Mouse (Mus musculus) gastrocnemius, adult 2 months (tissue): ENCODE measurements around the gene Gstt2. TPM values are rescaled to one million over a fixed set of nuclear protein-coding genes. Genes with fewer than 3 reads are reported as not detected.

Experiments used
- DNase-seq: peaks from one replicate; pipeline ENCODE4 v3.0.0; 2022
- H3K27ac ChIP-seq: fragments of 200-600 bp; 2 replicates; pipeline ENCODE4 v1.8.1; 2022; ENCODE audit warnings: mild to moderate bottlenecking
- H3K4me3 ChIP-seq: fragments of 200-600 bp; 2 replicates; pipeline ENCODE4 v1.8.1; 2022; ENCODE audit warnings: mild to moderate bottlenecking, moderate library complexity
- CTCF ChIP-seq: fragments of 200-600 bp; IDR thresholded peaks from 2 replicates; pipeline ENCODE4 v1.8.1; 2022; ENCODE audit warnings: antibody characterized with exemption, mild to moderate bottlenecking, moderate library complexity
- intact Hi-C: fragments of 180-260 bp; cut with DNase I; formaldehyde crosslinking; loops from one replicate; pipeline ENCODE4 v1.15.1; 2025
- long read RNA-seq, 2 experiments: library from polyadenylated mRNA; stranded (forward); transcript quantifications; one replicate each; pipeline ENCODE4 v2.0.0; 2021
- total RNA-seq, 2 experiments: library from RNA; stranded (reverse); gene quantifications; 2 replicates each; pipeline ENCODE4 v1.2.3; 2021

Gene Gstt2
- 1 to 10 TPM; 2.3 to 4.2 TPM for total RNA-seq
- long read RNA-seq, experiment 1, partial matches to known transcripts = 0 of 4 reads
- long read RNA-seq, experiment 1, other reads (novel, unspliced or antisense) = 0 of 4 reads
- long read RNA-seq, experiment 2 = 0 reads

DNA sequence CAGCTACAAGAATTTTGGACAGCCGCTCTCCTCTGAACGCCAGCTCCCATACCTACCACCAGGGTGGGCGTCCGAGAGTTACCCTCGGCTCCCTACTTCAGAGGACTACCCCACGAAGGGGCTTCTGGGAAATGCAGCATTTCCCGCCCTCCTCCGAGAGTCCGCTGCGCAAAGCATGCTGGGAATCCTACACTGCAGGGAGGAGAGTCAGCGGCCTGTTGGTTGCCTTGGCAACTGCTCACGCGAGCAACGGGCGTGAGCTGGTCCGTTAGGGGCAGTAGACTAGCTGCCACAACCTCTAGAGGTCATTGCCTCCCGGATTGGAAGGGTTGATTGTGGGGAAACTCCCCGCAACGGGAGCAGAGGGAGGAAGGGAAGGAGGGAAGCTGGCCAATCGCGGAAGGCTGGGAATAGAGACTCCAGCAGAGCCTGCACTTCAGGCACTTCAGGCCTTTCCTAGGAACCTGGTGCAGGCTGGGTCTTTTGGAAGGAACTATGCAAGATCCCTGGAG, at the start of gene Gstt2:
Gene Gstt2, minus strand, starts transcription at position 177 of the 512 bp plus-strand sequence.
- intact Hi-C loops = no loop called here

GRCm38 (mm10) chr10:75884742-75885141, 47.5 kb upstream of the Gstt2 start:
- no peak overlapping the region for H3K4me3 ChIP-seq
- DNase-seq = no peak
- intact Hi-C loops = no loop called here
- H3K27ac ChIP-seq = no peak overlapping the region
- TF ChIP-seq CTCF = no peak

More for the DNA sequence above, at the start of gene Gstt2:
- Histone ChIP-seq H3K4me3 (peak within 1 kb of the TSS; percentile 81), H3K27ac (peak within 1 kb of the TSS; percentile 89)
- TF ChIP-seq CTCF = peak; percentile 43
- DNase-seq = peak; percentile 92

DNA sequence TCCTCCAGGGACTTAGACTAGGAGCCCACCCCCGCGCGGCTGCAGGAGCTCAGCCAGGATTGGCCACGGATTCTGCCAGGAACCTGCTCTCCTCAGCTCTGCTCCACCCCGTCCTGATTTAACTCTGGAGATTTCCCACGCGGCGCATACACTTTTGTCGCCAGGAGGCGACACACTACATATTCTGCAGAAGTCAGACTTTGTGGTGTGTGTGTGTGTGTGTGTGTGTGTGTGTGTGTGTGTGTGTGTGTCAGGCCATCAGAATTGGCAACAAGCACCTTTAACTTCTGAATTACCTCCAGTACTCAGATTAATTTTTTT, 46.0 kb upstream of the Gstt2 start:
- intact Hi-C loops = loop anchor here (1.0 kb wide), 1 partner anchor 68 kb away; no protein-coding TSS in a partner anchor
- 0 out of 2 replicates have a peak overlapping the region, but pooled peaks have one; percentile 28 for H3K27ac ChIP-seq
- TF ChIP-seq CTCF = peak; percentile 64
- DNase-seq = peak; percentile 84
- H3K4me3 ChIP-seq = peak overlapping the region; percentile 53

GRCm38 (mm10) chr10:75882433-75883231, 45.4 kb upstream of the Gstt2 start:
- H3K4me3 ChIP-seq = peak overlapping the region; percentile 53
- intact Hi-C loops = loop anchor here (1.0 kb wide), 1 partner anchor 69 kb away; no protein-coding TSS in a partner anchor
- no peak for TF ChIP-seq CTCF
- H3K27ac ChIP-seq = 0 out of 2 replicates have a peak overlapping the region, but pooled peaks have one; percentile 28
- DNase-seq = no peak

GRCm38 (mm10) chr10:75881578-75882432, 44.6 kb upstream of the Gstt2 start:
- intact Hi-C loops = no loop called here
- no peak for TF ChIP-seq CTCF
- Histone ChIP-seq H3K27ac (no peak overlapping the region), H3K4me3 (no peak overlapping the region)
- no peak for DNase-seq

- H3K4me3 ChIP-seq = no peak overlapping the region
- no peak overlapping the region for H3K27ac ChIP-seq
- no peak for DNase-seq
- TF ChIP-seq CTCF = no peak
- intact Hi-C loops = no loop called here
These were observed 43.8 kb upstream of the Gstt2 start for GRCm38 (mm10) chr10:75880771-75881577.

GRCm38 (mm10) chr10:75880351-75880750, 43.1 kb upstream of the Gstt2 start:
- no peak for DNase-seq
- no peak for TF ChIP-seq CTCF
- no peak overlapping the region for H3K27ac ChIP-seq
- no peak overlapping the region for H3K4me3 ChIP-seq
- intact Hi-C loops = no loop called here

DNA sequence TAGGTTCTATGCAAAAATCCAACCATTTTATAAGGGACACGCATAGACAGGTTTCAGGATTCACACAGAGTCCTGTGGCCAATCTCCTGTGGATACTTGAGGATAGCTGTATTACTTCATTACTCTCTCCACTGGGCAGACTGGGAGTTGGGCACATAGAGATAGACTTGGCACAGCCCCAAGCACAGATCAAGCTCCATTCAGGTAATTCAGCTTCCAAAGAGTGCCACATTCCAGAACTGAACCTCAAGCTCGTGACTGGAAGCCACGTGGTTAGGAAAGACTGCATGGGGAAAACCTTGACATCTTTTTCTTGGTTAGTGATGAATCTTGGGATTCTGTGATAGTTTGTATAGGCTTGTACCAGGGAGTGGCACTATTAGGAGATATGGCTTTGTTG, 41.6 kb upstream of the Gstt2 start:
- no peak overlapping the region for H3K4me3 ChIP-seq
- no peak overlapping the region for H3K27ac ChIP-seq
- no peak for TF ChIP-seq CTCF
- intact Hi-C loops = no loop called here
- no peak for DNase-seq

DNA sequence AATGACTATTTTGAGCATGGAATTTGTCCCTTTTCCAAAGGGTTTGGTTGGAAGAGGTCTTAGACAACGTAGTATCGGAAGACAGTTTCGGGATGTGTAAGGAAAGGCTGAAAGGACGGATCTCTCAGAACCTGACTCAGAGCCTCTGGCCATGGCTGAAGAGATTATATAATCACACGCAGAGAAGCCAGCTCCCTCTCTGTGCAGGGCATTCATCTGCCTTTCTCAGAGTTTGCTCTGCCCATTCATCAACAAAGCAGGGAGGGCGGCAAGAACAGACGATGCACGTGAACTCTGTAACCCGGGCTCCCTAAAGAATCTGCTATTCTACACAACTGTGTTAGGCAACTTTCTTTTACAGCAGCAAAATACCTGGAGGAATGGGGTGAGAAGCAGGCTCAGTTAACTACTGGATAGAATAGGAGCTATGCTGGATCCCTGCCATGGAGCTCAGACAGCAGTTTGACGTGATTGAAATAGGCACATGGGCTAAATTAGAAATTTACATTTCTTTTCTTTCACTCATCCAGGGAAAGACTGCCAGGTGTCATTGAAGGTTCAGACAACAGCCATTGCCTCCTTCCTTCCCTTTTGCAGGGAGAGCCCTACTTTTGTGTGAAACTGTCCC, 36.4 kb upstream of the Gstt2 start:
- DNase-seq = no peak
- peak overlapping the region; percentile 70 for H3K27ac ChIP-seq
- TF ChIP-seq CTCF = no peak
- intact Hi-C loops = no loop called here
- peak overlapping the region; percentile 65 for H3K4me3 ChIP-seq

DNA sequence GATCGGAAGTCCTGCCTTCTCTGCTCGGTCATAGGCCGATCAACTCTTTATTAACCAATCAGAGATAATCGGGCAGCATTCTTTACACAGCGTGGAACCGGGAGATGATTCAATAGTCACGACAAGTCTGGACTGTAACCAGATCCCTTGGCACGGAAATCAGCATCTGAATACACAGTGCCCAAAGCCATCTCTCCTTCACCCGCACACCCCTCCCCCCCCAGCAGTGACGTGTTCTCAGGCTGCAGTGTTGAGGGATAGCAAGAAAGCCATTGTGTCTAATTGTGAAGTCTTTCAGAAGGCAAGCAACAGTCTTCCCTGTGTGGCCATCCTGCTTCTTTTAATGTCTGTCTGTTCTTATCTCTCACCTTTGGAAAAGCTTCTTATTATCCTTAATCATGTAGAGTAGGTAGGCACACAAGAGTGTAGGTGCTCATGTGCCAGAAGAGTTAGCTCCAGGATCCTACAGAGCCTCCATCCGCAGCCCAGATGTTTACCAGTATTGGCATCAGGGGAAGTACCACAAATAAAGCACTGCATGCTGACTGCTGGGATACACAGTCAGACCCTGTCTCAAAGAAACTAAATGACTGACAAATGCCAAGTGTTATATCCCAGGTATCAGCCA, 35.8 kb upstream of the Gstt2 start:
- DNase-seq = peak; percentile 75
- TF ChIP-seq CTCF = no peak
- intact Hi-C loops = no loop called here
- H3K27ac ChIP-seq = peak overlapping the region; percentile 70
- peak overlapping the region; percentile 65 for H3K4me3 ChIP-seq
